ENCODE assay signal across 8 mouse cellular contexts in genomic region chr11:84525421-84526274, GRCm38 (mm10). TPM values are rescaled to one million over a fixed set of nuclear protein-coding genes. Genes with fewer than 3 reads are reported as not detected.
DNase-seq lines count a peak whose midpoint lies in the region; ATAC-seq lines count a peak whose summit lies in the region.

Lhx1 (minus strand) TSS chr11:84525535.

- peaks cover 57% of the 10 kb centered on the region for H3K4me1 ChIP-seq in megakaryocyte, embryonic 14.5 days
- peaks cover 29% of the 10 kb centered on the region for H3K4me1 ChIP-seq in heart, embryonic 16.5 days (ENCODE audit: control insufficient read depth, insufficient read depth, low read length)
- peaks cover 48% of the 10 kb centered on the region for H3K4me1 ChIP-seq in neural tube, embryonic 15.5 days

- WGBS in heart, embryonic 16.5 days, result 1% methylated on average over 63 of the region's 64 CpGs
- under 1% methylated on average over 64 of the region's 64 CpGs for WGBS in neural tube, embryonic 15.5 days

- ATAC-seq in megakaryocyte, adult 5-6 weeks (ENCODE audit: poor library complexity, severe bottlenecking), result no peak
- ATAC-seq in heart, embryonic 16.5 days (replicated peaks; ENCODE audit: extremely low read depth, insufficient read depth, low FRiP score), result no peak
- ATAC-seq in neural tube, embryonic 15.5 days (ENCODE audit: low FRiP score), result peak; percentile 90

- H3K9me3 ChIP-seq in megakaryocyte, embryonic 14.5 days, result peaks cover 8% of the 10 kb centered on the region
- no peaks in the 10 kb centered on the region for H3K9me3 ChIP-seq in heart, embryonic 16.5 days (replicated peaks; ENCODE audit: control insufficient read depth, low read length)
- H3K9me3 ChIP-seq in neural tube, embryonic 15.5 days (replicated peaks), result no peaks in the 10 kb centered on the region

- H3K36me3 ChIP-seq in megakaryocyte, embryonic 14.5 days (replicated peaks; ENCODE audit: low read length), result no peaks in the 10 kb centered on the region
- no peaks in the 10 kb centered on the region for H3K36me3 ChIP-seq in heart, embryonic 16.5 days (ENCODE audit: control insufficient read depth, insufficient read depth)
- H3K36me3 ChIP-seq in neural tube, embryonic 15.5 days, result no peaks in the 10 kb centered on the region

- no peak within 1 kb of the TSS for H3K27ac ChIP-seq in heart, embryonic 16.5 days (ENCODE audit: low read length)
- peak within 1 kb of the TSS; percentile 83 for H3K27ac ChIP-seq in neural tube, embryonic 15.5 days (replicated peaks)

- DNase-seq in cerebellum, postnatal 10 days, result peak; percentile 97 to 98
- peak; percentile 88 to 92 for DNase-seq in kidney, postnatal 4 days
- DNase-seq in frontal cortex, postnatal 10 days (ENCODE audit: low spot score in 2 of 2), result no peak
- no peak for DNase-seq in right cerebral cortex, adult 2 months (ENCODE audit: low spot score in 2 of 2)

- H3K9ac ChIP-seq in heart, embryonic 16.5 days (ENCODE audit: low read length), result no peak within 1 kb of the TSS
- peak within 1 kb of the TSS; percentile 62 for H3K9ac ChIP-seq in neural tube, embryonic 15.5 days (replicated peaks)

- peaks cover 100% of the 10 kb centered on the region for H3K27me3 ChIP-seq in megakaryocyte, embryonic 14.5 days (replicated peaks)
- peaks cover 97% of the 10 kb centered on the region for H3K27me3 ChIP-seq in heart, embryonic 16.5 days (ENCODE audit: control insufficient read depth, insufficient read depth, low read length)
- peaks cover 82% of the 10 kb centered on the region for H3K27me3 ChIP-seq in neural tube, embryonic 15.5 days (replicated peaks)

- H3K4me3 ChIP-seq in megakaryocyte, embryonic 14.5 days (replicated peaks), result peak within 1 kb of the TSS; percentile 88
- peak within 1 kb of the TSS; percentile 58 for H3K4me3 ChIP-seq in heart, embryonic 16.5 days (ENCODE audit: low read length)
- peak within 1 kb of the TSS; percentile 50 for H3K4me3 ChIP-seq in neural tube, embryonic 15.5 days (replicated peaks)

- H3K4me2 ChIP-seq in heart, embryonic 16.5 days (ENCODE audit: low read depth, low read length), result peak within 1 kb of the TSS; percentile 81
- peak within 1 kb of the TSS; percentile 70 for H3K4me2 ChIP-seq in neural tube, embryonic 15.5 days

RNA-seq across cellular contexts. Expression of gene Lhx1, which starts in this region (rescaled TPM):
- not detected in 2 replicates for polyA plus RNA-seq in megakaryocyte, embryonic 14.5 days (2012; ENCODE audit: insufficient read depth, low replicate concordance)
- 0.31 and 0.73 TPM in 2 replicates for total RNA-seq in megakaryocyte, adult 5-6 weeks (2015)
- total RNA-seq in megakaryocyte, adult 5-6 weeks (2017), result 0.53 TPM in 1 of 2 replicates, not detected in the other
- polyA plus RNA-seq in heart, embryonic 16.5 days (2015; fragmentation: Nextera tagmentation; extraction: Ambion mirVana), result not detected in 2 replicates
- polyA plus RNA-seq in neural tube, embryonic 15.5 days (2015; fragmentation: Nextera tagmentation; extraction: Ambion mirVana), result 30.0 and 37.6 TPM in 2 replicates

Comparison
In these comparisons a context has a peak if more than half of its experiments do, and no peak if none do; other contexts are left out.
1. RNA of gene Lhx1 (polyA plus RNA-seq): 30.0 to 37.6 TPM in neural tube, embryonic 15.5 days; not detected in megakaryocyte, embryonic 14.5 days and not detected in heart, embryonic 16.5 days; every median in the first group is over 10 times any median in the second.
2. DNase-seq: peak in cerebellum, postnatal 10 days (2 of 2) and kidney, postnatal 4 days (2 of 2); none in frontal cortex, postnatal 10 days (0 of 2) and right cerebral cortex, adult 2 months (0 of 2).
3. Peak in every context shown above with its lines, with median percentiles within 50 percentile points of each other: H3K4me3 ChIP-seq.